Comparison of ENCODE assay signal across 8 mouse cellular contexts in the genomic region with DNA sequence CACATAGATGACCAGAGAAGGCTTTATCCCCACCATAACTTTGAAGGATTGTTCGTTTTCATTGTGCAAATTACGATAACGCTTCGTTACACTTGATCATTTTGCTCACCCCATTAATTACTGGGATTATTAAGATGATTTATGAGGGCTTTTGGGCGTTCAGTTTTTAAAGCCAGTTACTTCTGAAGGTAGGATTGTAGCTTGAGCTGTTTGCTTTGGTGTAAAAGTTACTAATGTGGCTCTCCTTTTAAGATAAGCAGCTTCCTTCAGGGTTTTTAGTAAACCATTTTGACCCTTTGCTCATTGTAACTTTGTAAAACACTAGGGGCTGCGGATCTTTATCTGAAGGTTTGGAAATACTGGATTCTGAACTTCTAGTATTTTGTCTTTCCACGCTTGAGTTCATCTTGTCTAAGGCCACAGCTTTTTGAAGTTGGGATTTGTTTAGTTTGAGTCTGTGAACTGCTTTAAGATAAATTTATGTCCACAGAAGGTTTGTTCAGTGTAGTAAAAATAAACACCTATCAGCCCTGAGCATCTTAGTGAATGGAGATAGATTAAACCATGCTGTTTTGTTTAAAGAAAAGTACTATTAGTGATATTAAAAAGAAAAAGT. TPM values are rescaled to one million over a fixed set of nuclear protein-coding genes. Genes with fewer than 3 reads are reported as not detected.
DNase-seq lines count a peak whose midpoint lies in the region; ATAC-seq lines count a peak whose summit lies in the region.

No protein-coding gene starts in this region.

- H3K27me3 ChIP-seq in forebrain, embryonic 13.5 days = no peaks in the 10 kb centered on the region
- H3K27me3 ChIP-seq in liver, embryonic 12.5 days (replicated peaks) = no peaks in the 10 kb centered on the region

- DNase-seq in heart, adult 11 months = peak; percentile 3
- DNase-seq in heart, adult 18-20 months = no peak
- DNase-seq in A20 (ENCODE audit: low read depth, low spot score) = peak; percentile 23
- DNase-seq in ovary, postnatal 14 days (ENCODE audit: low spot score) = no peak
- DNase-seq in urinary bladder, postnatal 10 days (ENCODE audit: low spot score) = no peak
- no peak for DNase-seq in left cerebral cortex, postnatal 14 days (ENCODE audit: low spot score in 2 of 2)

- no peak overlapping the region for H3K27ac ChIP-seq in forebrain, embryonic 13.5 days
- H3K27ac ChIP-seq in liver, embryonic 12.5 days = peak overlapping the region; percentile 92

- peak overlapping the region; percentile 99 for H3K9ac ChIP-seq in forebrain, embryonic 13.5 days
- peak overlapping the region; percentile 99 for H3K9ac ChIP-seq in liver, embryonic 12.5 days

- peaks cover 46% of the 10 kb centered on the region for H3K4me1 ChIP-seq in forebrain, embryonic 13.5 days
- H3K4me1 ChIP-seq in liver, embryonic 12.5 days = peaks cover 75% of the 10 kb centered on the region

- no peak for ATAC-seq in forebrain, embryonic 13.5 days
- no peak for ATAC-seq in liver, embryonic 12.5 days

- peak overlapping the region; percentile 94 for H3K4me3 ChIP-seq in forebrain, embryonic 13.5 days
- peak overlapping the region; percentile 93 for H3K4me3 ChIP-seq in liver, embryonic 12.5 days

- H3K36me3 ChIP-seq in forebrain, embryonic 13.5 days (ENCODE audit: poor library complexity, severe bottlenecking) = peaks cover 5% of the 10 kb centered on the region
- peaks cover 15% of the 10 kb centered on the region for H3K36me3 ChIP-seq in liver, embryonic 12.5 days

- H3K4me2 ChIP-seq in forebrain, embryonic 13.5 days = peak overlapping the region; percentile 79
- H3K4me2 ChIP-seq in liver, embryonic 12.5 days = peak overlapping the region; percentile 79

- WGBS in forebrain, embryonic 13.5 days = 4% methylated on average over 7 of the region's 7 CpGs
- 5% methylated on average over 7 of the region's 7 CpGs for WGBS in liver, embryonic 12.5 days (ENCODE audit: insufficient replicate concordance)

- H3K9me3 ChIP-seq in forebrain, embryonic 13.5 days (replicated peaks) = no peaks in the 10 kb centered on the region
- no peaks in the 10 kb centered on the region for H3K9me3 ChIP-seq in liver, embryonic 12.5 days (replicated peaks)

- intact Hi-C loops in left cerebral cortex, postnatal 14 days (cut with DNase I) = no loop called here

RNA-seq across cellular contexts. Expression of a gene that starts 1.4 kb away (rescaled TPM):
- 10 to 100 TPM; 50.2 to 63.1 TPM for total RNA-seq in heart, adult 18-20 months (2021)
- polyA plus RNA-seq in forebrain, embryonic 13.5 days (2015; fragmentation: Nextera tagmentation; extraction: Ambion mirVana) = 117 and 133 TPM in 2 replicates
- polyA plus RNA-seq in liver, embryonic 12.5 days (2016; fragmentation: Nextera tagmentation; extraction: Ambion mirVana) = 43.2 and 43.7 TPM in 2 replicates
- 100 to 1,000 TPM; 111 TPM for total RNA-seq in left cerebral cortex, postnatal 14 days (2021)

Comparison
In these comparisons a context has a peak if more than half of its experiments do, and no peak if none do; other contexts are left out.
1. DNase-seq: peak in heart, adult 11 months (single experiment) and A20 (single experiment); none in heart, adult 18-20 months (0 of 2), ovary, postnatal 14 days (single experiment), urinary bladder, postnatal 10 days (single experiment) and left cerebral cortex, postnatal 14 days (0 of 2).